Mouse (Mus musculus) forelimb bud, embryonic 11.5 days (tissue): ENCODE results near the gene Nudt1.

ENCODE experiments used
- DNase-seq: peaks from one replicate; pipeline ENCODE4 v3.0.0-alpha.2; 2012; ENCODE audit warnings: low read depth, low spot score

Nudt1 gene

DNA sequence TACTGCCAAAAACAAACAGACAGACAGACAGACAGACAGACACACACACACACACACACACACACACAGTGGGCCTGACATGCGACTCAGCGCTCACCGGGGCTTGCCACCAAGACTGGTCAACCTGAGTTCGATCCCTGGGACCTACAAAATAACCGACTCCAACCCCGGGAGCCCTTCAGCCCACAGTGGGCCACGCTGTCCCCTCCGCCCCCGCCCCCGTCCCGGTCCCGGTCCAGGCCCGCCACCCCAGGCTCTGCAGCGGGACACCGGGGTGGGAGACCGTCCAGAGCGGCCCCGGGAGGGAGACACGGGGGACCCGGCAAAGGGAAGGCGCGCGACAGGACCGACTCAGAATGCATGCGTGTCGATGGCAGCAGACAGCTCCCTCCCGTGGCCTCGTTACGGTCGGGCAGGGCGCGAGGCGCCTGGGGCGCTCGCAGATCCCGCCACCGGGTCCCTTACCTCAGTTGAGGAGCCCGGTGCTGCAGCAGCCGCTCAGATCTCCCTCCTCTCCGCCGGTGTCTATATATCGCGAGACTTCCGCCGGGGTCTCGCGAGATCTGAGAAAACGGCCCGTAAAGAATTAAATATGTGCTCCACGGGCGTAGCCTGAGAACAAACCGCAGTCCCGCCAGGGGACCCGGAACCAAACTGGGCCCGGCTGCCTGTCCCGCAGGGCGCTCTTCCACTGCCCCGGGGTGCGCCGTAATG lies at the start of gene Nudt1, which contains the start of gene Mad1l1:
Gene Nudt1 (plus strand): TSS at position 615 of the 714 bp plus-strand sequence.
Gene Mad1l1 (minus strand): TSS at position 511 of the 714 bp plus-strand sequence.
- peak; percentile 99 for DNase-seq

DNA sequence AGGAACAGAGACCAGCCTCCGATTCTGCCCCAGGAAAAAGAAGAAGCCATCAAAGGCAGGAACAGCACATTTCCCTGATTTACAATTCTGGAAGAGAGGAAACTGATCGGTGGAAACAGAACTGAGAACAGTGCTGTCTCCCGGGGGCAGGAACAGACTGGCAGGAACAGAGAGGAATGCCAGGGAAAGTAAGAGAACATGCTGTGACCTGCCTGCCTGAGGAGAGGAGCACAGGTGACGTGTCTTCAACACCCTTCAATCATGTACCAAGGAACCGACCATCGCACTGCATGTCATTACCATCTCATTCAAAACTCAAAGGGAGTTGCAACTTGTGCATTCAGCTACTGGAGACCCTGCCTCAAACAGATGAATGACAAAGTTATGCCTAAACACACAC lies 44.7 kb upstream of the Nudt1 start:
- DNase-seq, result no peak

DNA sequence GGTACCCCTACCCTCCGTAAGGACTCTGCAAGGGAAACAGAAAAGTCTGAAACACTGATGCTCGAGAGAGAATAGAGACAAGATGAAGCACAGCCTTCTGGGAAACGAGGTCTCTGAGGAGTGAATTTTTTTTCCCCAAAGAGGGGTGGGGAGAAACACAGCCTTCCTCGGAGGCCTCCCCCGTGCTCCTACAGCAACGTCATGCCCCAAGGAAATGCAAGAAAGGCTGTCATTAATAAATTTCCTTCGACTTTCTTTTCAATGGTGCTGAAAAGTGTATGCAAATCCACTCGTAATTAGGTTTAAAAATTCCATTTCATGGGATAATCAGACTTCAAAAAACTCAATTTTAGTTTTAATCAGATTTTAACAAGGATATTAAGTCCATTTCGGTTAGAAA lies 41.3 kb upstream of the Nudt1 start:
- DNase-seq, result no peak

DNA sequence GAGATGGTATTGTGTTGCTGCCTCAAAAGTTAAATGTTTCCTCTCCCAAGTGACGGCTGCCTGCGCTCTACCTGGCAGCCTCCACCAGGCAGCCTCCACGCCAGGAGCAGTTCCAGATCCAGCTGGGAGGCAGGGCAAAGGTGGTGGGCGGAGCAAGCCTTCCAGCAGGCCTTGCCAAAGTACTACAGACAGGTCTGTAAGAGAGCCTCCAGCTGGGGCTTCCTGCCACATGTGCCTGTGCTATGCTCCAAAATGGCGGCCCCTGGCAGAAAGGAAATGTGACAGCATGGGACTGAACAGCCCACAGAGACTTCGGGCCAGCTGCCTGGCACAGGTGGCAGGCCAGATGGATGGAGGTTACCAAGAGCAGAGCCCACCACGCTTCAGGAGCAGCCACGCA lies 39.1 kb upstream of the Nudt1 start:
- DNase-seq, result no peak

DNA sequence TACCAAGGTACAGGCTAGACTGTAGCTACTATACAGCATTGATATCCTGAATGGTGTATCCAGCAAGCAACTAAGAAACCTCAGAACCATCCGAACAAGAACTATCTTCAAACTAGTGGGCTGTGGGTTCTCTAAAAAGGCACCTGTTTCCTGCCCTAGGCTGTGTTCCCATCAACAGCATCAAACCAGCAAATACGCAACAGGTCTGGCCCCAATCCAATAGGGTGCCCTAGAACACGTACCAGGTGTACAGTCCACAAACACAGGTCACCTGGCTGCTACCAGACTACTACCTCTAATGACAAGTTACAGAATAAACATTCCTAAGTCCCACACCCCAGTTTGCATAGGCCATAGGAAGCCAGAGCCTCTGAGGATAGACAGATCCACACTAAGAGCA lies 38.6 kb upstream of the Nudt1 start:
- DNase-seq, result no peak

DNA sequence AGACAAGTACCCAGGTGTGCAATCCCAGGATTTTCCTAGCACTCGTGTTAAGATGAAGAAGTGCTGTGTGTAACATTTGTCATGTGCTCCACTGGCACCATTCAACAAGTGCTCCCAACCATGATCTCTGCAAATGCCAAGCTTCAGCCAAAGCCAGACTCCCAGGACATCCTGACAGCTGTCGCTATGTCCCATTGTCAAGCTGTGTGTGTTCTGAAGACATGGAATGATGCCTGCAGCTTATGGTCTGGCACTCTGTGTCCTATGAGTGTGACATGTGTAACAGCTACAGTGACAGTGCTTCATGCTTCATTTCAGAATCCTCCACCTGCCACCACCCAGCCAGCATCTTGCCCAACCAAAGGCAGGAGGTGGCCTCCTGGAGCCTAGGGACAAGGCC lies 37.4 kb upstream of the Nudt1 start:
- DNase-seq, result no peak

- DNase-seq, result no peak
Observed at GRCm38 (mm10) chr5:140284761-140285160, 36.7 kb upstream of the Nudt1 start.

DNA sequence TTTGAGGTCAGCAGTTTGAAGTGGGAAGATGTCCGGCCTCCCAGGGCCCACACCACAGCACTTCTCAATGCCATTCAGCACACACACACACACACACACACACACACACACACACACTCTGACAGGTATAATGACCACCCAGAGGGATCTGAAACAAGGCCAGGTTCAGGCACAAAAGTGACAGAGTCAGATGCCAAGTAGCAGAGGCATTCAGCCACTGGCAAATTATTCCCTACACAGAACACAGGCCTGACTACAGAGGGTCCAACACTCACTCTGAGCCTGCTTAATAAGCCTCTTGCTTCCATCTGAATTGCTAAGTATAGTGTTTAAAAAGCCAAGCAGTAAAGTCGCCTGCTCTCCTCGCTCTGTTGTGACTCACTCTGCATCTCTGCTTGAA lies 33.2 kb upstream of the Nudt1 start:
- no peak for DNase-seq

- no peak for DNase-seq
Observed at GRCm38 (mm10) chr5:140289161-140289560, 32.3 kb upstream of the Nudt1 start.

DNA sequence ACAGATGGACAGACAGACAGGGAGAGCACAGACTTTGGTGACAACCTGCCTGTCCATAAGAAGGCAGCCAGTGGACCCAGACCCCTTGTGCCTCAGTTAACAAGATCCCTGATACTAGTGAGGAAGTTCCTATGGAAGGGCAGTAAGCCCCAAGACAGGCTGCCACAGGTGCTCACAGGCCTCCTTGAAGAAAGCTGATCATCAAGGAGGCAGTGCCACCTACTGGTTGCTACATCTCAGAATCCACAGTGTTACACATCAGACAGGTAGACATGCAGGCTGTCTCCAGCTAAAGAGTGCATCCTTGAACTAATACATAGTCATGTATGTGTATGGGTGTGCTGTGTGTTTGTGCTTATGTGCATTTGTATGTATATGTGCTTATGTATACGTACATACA lies 29.3 kb upstream of the Nudt1 start:
- DNase-seq, result peak; percentile 49

DNA sequence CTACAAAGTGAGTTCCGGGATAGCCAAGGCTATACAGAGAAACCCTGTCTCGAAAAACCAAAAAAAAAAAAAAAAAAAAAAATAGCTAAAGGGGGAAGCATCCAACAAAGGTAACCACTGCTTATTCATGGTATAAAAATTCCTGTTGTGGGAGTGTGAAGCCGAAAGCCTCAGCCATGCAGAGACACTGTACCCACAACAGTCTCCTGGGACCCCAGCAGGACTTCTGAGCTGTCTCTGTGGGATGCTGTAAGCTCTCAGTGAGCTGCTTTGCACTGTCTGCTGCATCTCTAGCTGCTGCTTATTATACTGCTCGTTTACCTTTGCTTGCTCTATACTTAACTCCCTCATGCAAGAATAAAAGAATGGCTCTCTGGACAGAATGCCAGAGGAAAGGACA lies 23.2 kb upstream of the Nudt1 start:
- DNase-seq, result no peak

DNA sequence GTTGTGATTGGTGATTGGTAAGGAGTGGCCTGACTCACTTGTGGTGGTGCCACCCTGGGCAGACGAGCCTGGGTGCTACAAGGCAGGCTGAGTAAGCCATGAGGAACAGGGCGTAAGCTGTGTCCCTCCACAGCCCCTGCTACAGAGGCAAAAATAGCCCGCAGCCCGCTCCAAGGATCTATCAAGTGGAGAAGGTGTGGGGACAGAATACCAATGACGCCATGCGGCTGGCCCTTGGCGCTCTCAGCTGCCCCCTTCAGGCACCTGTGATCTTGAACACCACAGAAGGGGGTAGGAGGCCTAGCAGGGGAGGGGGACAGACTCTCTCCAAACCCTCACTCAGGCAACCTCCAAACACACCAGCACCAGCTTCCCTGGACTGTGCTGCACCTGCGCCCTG lies 15.4 kb upstream of the Nudt1 start:
- DNase-seq, result no peak

- no peak for DNase-seq
Observed at GRCm38 (mm10) chr5:140307602-140308001, 13.9 kb upstream of the Nudt1 start.

GRCm38 (mm10) chr5:140316716-140317115 lies 4.7 kb upstream of the Nudt1 start:
- DNase-seq, result no peak

DNA sequence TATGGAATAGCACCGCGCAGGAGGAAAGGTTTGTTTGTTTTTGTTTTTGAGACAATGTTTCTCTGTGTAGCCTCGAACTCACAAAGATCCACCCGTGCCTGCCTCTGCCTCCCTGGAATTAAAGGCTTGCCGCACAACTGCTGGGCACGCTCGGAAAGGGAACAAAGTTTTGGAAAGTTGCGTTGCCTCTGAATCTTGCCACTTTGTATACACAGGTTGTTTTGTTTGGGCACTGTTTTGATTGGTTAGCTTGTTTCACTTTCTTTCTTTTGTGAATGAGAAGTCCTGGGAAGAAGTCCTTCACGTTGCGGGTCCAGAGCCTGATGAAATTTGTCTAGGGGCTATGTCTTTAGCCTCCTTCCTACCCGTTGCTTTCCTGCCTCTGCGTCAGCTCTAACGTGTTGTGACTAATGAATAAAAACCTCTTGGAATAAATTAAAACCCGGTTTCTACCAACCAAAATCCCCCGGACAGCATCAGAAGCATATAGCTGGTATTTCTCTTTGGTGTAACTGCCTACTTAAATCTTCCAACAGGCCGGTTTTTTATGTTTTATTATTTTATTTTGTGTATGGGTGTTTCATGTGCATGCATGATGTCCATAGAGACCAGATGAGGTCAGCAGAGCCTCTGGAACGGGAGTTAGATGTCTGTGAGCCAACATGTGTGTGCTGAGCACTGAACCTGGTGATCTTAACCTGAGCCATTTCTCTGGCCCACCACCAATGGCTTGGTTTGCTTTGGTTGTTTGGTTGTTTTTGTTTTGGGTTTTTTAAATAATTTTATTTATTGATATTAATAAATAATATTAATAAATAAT lies 510 bp downstream of the Nudt1 start:
- DNase-seq, result no peak

DNA sequence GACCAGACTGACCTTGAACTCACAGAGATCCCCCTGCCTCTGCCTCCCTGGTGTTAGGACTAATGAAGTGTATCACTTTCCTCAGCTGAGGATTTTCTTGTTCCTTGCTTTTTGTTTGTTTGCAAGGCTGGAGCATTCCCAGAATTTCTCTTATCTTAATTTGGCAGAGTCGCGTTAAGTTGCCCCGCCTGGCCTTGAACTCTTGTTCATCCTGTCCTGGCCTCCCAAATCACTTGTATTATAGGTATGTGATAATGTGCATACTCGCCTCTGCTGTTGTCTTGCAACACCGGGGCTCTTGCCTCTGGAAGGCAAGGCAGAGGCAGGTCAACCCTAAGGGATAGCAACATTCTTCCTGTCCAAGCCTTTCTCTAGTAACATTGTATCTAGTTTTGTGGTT lies 2.6 kb downstream of the Nudt1 start:
- DNase-seq, result no peak

DNA sequence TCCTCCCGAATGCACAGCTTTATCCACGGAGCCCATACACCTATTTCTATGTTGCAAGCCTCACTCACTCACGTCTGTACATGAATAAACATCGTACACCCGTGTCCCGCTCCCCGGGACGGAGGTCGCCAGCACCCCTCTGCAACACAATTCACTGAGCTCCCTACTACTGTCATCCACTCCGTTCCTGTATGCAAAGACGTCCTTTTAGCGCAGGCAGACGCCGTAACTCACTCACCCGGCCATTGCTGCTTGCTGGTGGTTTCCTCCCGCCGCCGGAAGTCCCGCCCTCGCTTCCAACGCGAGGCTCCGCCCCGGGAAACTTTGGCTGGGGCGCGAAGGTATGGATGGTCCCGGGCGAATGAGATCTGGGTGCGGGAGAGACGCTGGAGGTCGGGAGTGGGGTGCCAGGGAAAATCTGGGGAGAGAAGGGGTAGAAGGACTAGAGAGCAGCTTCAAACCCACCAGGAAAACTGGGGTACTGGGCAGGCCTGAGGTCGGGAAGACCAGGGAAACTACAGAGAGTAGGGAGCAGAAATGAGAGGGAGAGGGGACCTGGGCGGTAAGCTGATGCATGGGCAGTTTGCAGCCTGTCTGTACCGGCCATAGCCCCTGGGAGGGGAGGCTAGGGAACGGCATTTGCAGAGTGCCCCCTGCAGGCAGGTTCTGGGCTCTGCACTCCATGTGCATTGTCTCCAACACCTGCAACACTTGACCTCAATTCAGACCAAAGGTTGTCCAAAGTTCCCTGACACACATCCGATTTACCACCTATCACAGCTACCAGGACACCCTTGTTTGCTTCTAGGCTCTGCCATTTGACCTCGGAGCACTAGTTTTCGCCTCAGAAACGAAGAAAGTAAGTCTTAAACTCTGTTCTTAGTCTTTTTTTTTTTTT lies 10.4 kb downstream of the Nudt1 start, which contains the start of gene Mrm2:
Gene Mrm2 (minus strand): TSS at position 284 of the 898 bp plus-strand sequence.
- peak; percentile 86 for DNase-seq

GRCm38 (mm10) chr5:140332519-140332918 lies 11.1 kb downstream of the Nudt1 start:
- no peak for DNase-seq

DNA sequence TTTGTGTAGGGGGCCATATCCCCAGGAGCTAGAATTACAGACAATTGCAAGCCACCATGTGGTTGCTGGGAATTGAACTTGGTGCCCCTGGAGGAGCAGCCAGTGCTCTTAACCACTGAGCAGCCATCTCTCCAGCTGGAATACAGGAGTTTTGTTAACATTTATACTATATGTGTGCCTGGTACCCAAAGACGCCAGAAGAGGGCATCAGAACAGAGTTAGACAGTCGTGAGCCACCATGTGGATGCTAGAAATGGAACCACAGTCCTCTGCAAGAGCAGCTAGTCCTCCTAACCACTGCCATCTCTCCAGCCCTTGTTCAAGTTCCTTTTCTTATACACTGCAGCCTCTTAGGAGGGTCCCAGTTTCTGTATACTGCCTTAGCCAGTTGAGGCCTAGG lies 12.2 kb downstream of the Nudt1 start:
- peak; percentile 35 for DNase-seq

DNA sequence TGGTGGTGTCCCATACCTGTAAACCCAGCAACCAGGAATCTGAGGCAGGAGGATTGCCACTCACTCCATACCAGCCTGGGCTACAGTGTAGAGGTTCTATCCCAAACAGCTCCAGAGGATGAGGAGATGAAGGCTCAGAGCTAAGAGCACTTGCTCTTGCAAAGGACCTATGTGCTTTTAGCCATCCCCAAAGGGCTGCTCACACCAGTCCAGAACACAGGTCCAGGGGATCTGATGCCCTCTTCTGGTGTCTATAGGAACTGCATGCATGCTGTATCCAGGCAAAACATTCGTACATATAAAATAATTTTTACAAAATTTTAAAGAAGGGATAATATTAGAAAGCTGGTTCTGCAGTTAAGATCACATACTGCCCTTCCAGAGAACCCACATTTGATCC lies 15.2 kb downstream of the Nudt1 start:
- DNase-seq, result peak; percentile 52

DNA sequence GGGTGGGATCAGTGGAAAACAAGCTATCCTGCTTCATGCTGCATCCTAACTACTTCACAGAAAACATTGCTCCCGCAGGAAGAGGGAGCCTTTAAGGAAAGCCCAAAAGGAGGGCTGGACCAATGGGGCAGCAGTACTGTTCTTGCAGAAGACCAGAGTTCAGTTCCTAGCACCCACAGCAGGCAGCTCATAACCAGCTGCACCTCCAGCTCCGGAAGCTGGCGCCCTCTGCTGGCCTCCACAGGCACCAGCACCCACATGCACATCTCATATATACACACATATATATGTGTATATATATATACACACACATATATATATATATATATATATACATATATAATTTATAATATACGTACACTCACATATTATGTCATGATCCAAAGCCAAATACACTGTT lies 17.3 kb downstream of the Nudt1 start:
- no peak for DNase-seq

DNA sequence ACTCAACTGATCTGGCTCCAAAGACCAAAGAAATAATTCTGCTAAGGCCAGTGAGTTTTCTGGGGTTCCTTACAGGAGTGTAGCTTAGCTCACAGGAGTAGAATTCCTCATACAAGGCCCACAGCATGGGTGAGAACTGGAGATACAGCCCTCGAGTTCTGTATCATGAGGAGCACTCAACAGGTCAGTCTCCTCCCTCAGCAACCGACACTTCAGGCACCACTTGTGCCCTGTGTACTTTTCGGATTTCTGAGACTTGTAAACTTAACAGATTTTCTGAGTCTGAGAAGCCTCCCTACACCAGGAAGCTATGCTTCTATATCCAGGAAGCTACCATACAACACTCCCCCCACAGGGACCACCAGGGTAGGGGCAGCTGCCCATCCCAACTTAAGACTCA lies 18.4 kb downstream of the Nudt1 start:
- no peak for DNase-seq
